Mouse (Mus musculus) heart, adult 2 months (tissue): ENCODE data around the gene Klrc3. TPM values are rescaled to one million over a fixed set of nuclear protein-coding genes. Genes with fewer than 3 reads are reported as not detected.

Experiments used
- DNase-seq, 2 experiments: peaks; one replicate each; pipeline ENCODE4 v3.0.0; 2021
- H3K27ac ChIP-seq: fragments of 200-600 bp; 2 replicates; pipeline ENCODE4 v1.8.1; 2022
- H3K27me3 ChIP-seq: fragments of 200-500 bp; 2 replicates; pipeline ENCODE4 v1.6.1; 2012; ENCODE audit warnings: mild to moderate bottlenecking, low read length, inconsistent platforms, mixed read lengths; ENCODE audit not compliant: control insufficient read depth, insufficient read depth
- H3K36me3 ChIP-seq: fragments of 200-500 bp; 2 replicates; pipeline ENCODE4 v1.6.1; 2012; ENCODE audit warnings: low read length, inconsistent platforms; ENCODE audit not compliant: control insufficient read depth, insufficient read depth
- H3K4me1 ChIP-seq: fragments of 200-500 bp; 2 replicates; pipeline ENCODE4 v1.6.1; 2011; ENCODE audit warnings: low read length; ENCODE audit not compliant: control insufficient read depth, insufficient read depth
- H3K4me3 ChIP-seq: fragments of 200-600 bp; 2 replicates; pipeline ENCODE4 v1.8.1; 2022
- H3K79me2 ChIP-seq: fragments of 200-500 bp; replicated peaks from 2 replicates; pipeline ENCODE4 v1.6.1; 2012; ENCODE audit warnings: mild to moderate bottlenecking, inconsistent platforms, low read length, moderate library complexity, mixed read lengths; ENCODE audit not compliant: control insufficient read depth, insufficient read depth
- H3K9ac ChIP-seq: fragments of 200-500 bp; 2 replicates; pipeline ENCODE4 v1.6.1; 2012; ENCODE audit warnings: low read depth, mild to moderate bottlenecking, control low read depth, inconsistent platforms, low read length, mixed read lengths
- CTCF ChIP-seq: fragments of 200-600 bp; IDR thresholded peaks from 2 replicates; pipeline ENCODE4 v1.8.1; 2022; ENCODE audit warnings: antibody characterized with exemption, mild to moderate bottlenecking, moderate library complexity
- EP300 ChIP-seq: fragments of 200-500 bp; IDR thresholded peaks from 2 replicates; pipeline ENCODE4 v1.6.1; 2011; ENCODE audit warnings: low read depth, low read length, control low read depth; ENCODE audit not compliant: insufficient read depth
- POLR2A ChIP-seq: fragments of 200-500 bp; IDR thresholded peaks from 2 replicates; pipeline ENCODE4 v1.6.1; 2011; ENCODE audit warnings: mild to moderate bottlenecking, low read depth, low read length, control low read depth; ENCODE audit not compliant: insufficient read depth
- WGBS: fragments of 180-500 bp; shearing (Covaris S2); methylation state at CpG from one replicate; pipeline ENCODE4 v1.1.7; 2018; 5-methylcytosine and 5-hydroxymethylcytosine counted together
- intact Hi-C: fragments of 180-260 bp; cut with DNase I; formaldehyde crosslinking; loops from one replicate; pipeline ENCODE4 v1.15.1; 2025
- microRNA-seq, 2 experiments: library from miRNA; unstranded; fragments of <30 nt; microRNA quantifications; one replicate each; pipeline ENCODE4 v1.2.0; 2021
- polyA plus RNA-seq: library from polyadenylated mRNA; depleted of rRNA; stranded (reverse); fragments of >200 nt; gene quantifications from 2 replicates; pipeline ENCODE4 v1.2.3, GENCODE M21; 2012; rRNA removed
- total RNA-seq, 2 experiments: library from RNA; stranded (reverse); gene quantifications; 2 replicates each; pipeline ENCODE4 v1.2.3; 2021

The Klrc3 gene
- total and polyA plus RNA-seq, 3 experiments: not detected

DNA sequence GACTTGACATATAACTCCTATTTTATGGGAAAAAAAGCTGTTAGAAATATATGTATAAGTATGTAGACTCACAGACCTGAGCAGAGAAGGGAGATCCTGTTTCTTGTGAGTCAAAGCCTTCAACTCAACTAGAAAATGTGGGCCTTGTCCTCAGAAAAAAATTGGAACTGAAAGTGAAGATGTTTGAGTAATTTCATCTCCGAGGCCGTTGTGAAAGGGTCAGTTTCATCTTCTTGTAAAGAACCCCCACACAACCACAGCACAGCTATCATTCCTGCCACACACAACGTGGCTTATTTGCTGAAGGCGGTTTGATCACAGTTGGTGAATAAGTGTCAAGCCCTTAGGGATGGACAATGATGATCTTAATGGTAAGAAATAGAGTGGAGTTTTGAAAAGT lies 19.4 kb downstream of the Klrc3 start, which contains the start of gene Klrk1:
Gene Klrk1 (minus strand): TSS at position 130 of the 400 bp plus-strand sequence.
- intact Hi-C loops: no loop called here
- no peaks in the 10 kb centered on the region for H3K36me3 ChIP-seq
- TF ChIP-seq CTCF: no peak
- no peak for TF ChIP-seq EP300
- TF ChIP-seq POLR2A: no peak

DNA sequence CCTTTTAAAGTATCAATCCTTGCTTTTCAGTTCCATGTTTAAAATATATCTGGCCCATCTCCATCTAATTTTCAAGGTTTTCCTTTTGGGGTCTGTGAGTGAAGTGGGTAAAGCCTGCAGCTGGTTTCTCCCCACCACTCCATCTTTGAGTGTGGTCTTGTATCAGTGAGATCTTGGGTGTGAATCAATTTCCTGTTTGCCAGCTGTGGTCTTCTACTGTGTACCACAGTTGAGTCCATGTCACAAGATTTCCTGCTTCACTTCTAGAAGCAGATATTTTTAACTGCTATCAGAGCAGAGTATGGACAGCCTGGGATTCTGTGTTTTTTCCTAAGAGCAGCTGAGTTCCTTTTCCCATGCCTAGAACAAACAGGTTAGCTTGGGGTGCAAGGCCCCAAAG lies 34.8 kb downstream of the Klrc3 start:
- TF ChIP-seq EP300: no peak
- TF ChIP-seq POLR2A: no peak
- TF ChIP-seq CTCF: no peak
- H3K9ac ChIP-seq: no peak overlapping the region
- H3K4me1 ChIP-seq: no peaks in the 10 kb centered on the region
- H3K4me3 ChIP-seq: no peak overlapping the region
- intact Hi-C loops: no loop called here
- H3K27me3 ChIP-seq: no peaks in the 10 kb centered on the region
- no peak overlapping the region for H3K27ac ChIP-seq
- no peak for DNase-seq
- no peaks in the 10 kb centered on the region for H3K79me2 ChIP-seq
- H3K36me3 ChIP-seq: no peaks in the 10 kb centered on the region

More for the DNA sequence above, 19.4 kb downstream of the Klrc3 start, which contains the start of gene Klrk1:
- Histone ChIP-seq H3K9ac (no peak within 1 kb of the TSS), H3K79me2 (no peaks in the 10 kb centered on the region), H3K4me3 (no peak within 1 kb of the TSS), H3K4me1 (no peaks in the 10 kb centered on the region), H3K27me3 (no peaks in the 10 kb centered on the region), H3K27ac (no peak within 1 kb of the TSS)
- WGBS: 65% methylated on average over 4 of the region's 4 CpGs
- DNase-seq: no peak

DNA sequence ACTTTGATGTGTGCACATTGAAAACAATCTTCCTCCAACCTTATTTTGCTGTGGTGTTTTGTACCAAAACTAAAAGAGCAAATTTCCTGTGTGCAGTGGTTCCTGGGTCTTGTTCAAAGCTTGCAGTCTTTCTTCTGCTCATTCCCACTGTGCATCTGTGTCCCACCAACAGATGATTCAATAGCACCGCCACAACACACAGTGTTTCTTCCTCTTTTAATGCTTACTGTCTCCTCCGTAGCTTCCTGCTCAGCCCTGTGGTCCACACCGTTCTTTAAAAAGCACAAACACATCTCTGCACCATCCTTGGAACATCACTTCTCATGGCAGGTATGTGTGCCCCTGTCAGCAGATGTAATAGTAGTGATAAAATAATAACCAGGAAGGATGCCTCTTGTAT lies 51.6 kb downstream of the Klrc3 start, which contains the start of gene Klrd1:
Gene Klrd1 (plus strand): TSS at position 275 of the 400 bp plus-strand sequence.
- TF ChIP-seq POLR2A (no peak), EP300 (no peak), CTCF (no peak)
- Histone ChIP-seq H3K36me3 (no peaks in the 10 kb centered on the region), H3K79me2 (no peaks in the 10 kb centered on the region)

More for the DNA sequence above, 51.6 kb downstream of the Klrc3 start, which contains the start of gene Klrd1:
- H3K27ac ChIP-seq: no peak within 1 kb of the TSS
- intact Hi-C loops: no loop called here
- H3K4me1 ChIP-seq: no peaks in the 10 kb centered on the region
- H3K27me3 ChIP-seq: no peaks in the 10 kb centered on the region
- no peak within 1 kb of the TSS for H3K4me3 ChIP-seq
- no peak for DNase-seq
- H3K9ac ChIP-seq: no peak within 1 kb of the TSS
- 56% methylated on average over 3 of the region's 3 CpGs for WGBS

Small RNAs within 50 kb of the gene (microRNA-seq; reads per million reads assigned to microRNA genes)
- gene Mir680-1: 0 reads per million in 2 experiments

Other genes with a start within 250 kb of the Klrc3 start
- gene Clec1b, start 246.0 kb downstream of the Klrc3 start, total RNA-seq: 1 to 10 TPM; 1.5 to 5.7 TPM
- gene Clec1b, start 246.0 kb downstream of the Klrc3 start, polyA plus RNA-seq: 1.7 and 2.8 TPM in 2 replicates
- gene Clec9a, start 234.5 kb downstream of the Klrc3 start, total RNA-seq: under 1 TPM in 1 of 2 experiments, not detected in 1; 0.14 TPM
- 0.68 and 1.4 TPM in 2 replicates for gene Clec9a, start 234.5 kb downstream of the Klrc3 start, polyA plus RNA-seq
- gene Clec1a, start 191.3 kb downstream of the Klrc3 start, total RNA-seq: 10 to 100 TPM; 10.6 to 12.4 TPM
- gene Clec1a, start 191.3 kb downstream of the Klrc3 start, polyA plus RNA-seq: 3.4 and 6.9 TPM in 2 replicates
- gene Olr1, start 136.2 kb downstream of the Klrc3 start, total RNA-seq: under 1 TPM; 0.07 to 0.21 TPM
- 0.06 TPM in 2 replicates for gene Olr1, start 136.2 kb downstream of the Klrc3 start, polyA plus RNA-seq
- gene Tmem52b, start 130.8 kb downstream of the Klrc3 start, total RNA-seq: not detected
- gene Tmem52b, start 130.8 kb downstream of the Klrc3 start, polyA plus RNA-seq: not detected in 2 replicates
- gene Gabarapl1, start 110.2 kb downstream of the Klrc3 start, total RNA-seq: 100 to 1,000 TPM; 118 to 166 TPM
- 63.7 and 73.3 TPM in 2 replicates for gene Gabarapl1, start 110.2 kb downstream of the Klrc3 start, polyA plus RNA-seq
- gene Klre1, start 65.4 kb downstream of the Klrc3 start, total RNA-seq: under 1 TPM in 1 of 2 experiments, not detected in 1; 0.14 TPM
- 0.15 and 0.33 TPM in 2 replicates for gene Klre1, start 65.4 kb downstream of the Klrc3 start, polyA plus RNA-seq
- gene Klrd1, start 51.6 kb downstream of the Klrc3 start, total RNA-seq: under 1 TPM in 1 of 2 experiments, not detected in 1; 0.48 TPM
- 0.64 TPM in 1 of 2 replicates, not detected in the other for gene Klrd1, start 51.6 kb downstream of the Klrc3 start, polyA plus RNA-seq
- gene Klrk1, start 19.5 kb downstream of the Klrc3 start, total RNA-seq: not detected
- 0.23 and 0.61 TPM in 2 replicates for gene Klrk1, start 19.5 kb downstream of the Klrc3 start, polyA plus RNA-seq
- gene Klrc2, start 17.4 kb upstream of the Klrc3 start, total RNA-seq: not detected
- 0.29 TPM in 1 of 2 replicates, not detected in the other for gene Klrc2, start 17.4 kb upstream of the Klrc3 start, polyA plus RNA-seq
- under 1 TPM in 1 of 2 experiments, not detected in 1; 0.13 TPM for gene Klrc1, start 35.6 kb upstream of the Klrc3 start, total RNA-seq
- gene Klrc1, start 35.6 kb upstream of the Klrc3 start, polyA plus RNA-seq: 0.27 TPM in 1 of 2 replicates, not detected in the other
- not detected for gene Klri1, start 73.8 kb upstream of the Klrc3 start, total RNA-seq
- gene Klri1, start 73.8 kb upstream of the Klrc3 start, polyA plus RNA-seq: 0.18 TPM in 1 of 2 replicates, not detected in the other
- gene Klri2, start 97.1 kb upstream of the Klrc3 start, total RNA-seq: under 1 TPM; 0.05 to 0.08 TPM
- 0.20 TPM in 1 of 2 replicates, not detected in the other for gene Klri2, start 97.1 kb upstream of the Klrc3 start, polyA plus RNA-seq
- gene Gm156, start 140.9 kb upstream of the Klrc3 start, total RNA-seq: not detected
- gene Gm156, start 140.9 kb upstream of the Klrc3 start, polyA plus RNA-seq: not detected in 2 replicates
- gene Gm17631, start 219.3 kb upstream of the Klrc3 start, total RNA-seq: not detected
- not detected in 2 replicates for gene Gm17631, start 219.3 kb upstream of the Klrc3 start, polyA plus RNA-seq
- gene Klra17, start 233.3 kb upstream of the Klrc3 start, total RNA-seq: not detected
- not detected in 2 replicates for gene Klra17, start 233.3 kb upstream of the Klrc3 start, polyA plus RNA-seq